Mouse (Mus musculus) adrenal gland, postnatal 14 days (tissue): Measurements from ENCODE around the gene Pitpnc1. TPM values are rescaled to one million over a fixed set of nuclear protein-coding genes. Genes with fewer than 3 reads are reported as not detected.

Source experiments
- total RNA-seq: library from RNA; stranded (reverse); gene quantifications from 2 replicates; pipeline ENCODE4 v1.2.3, GENCODE M21; 2021

The Pitpnc1 gene
- total RNA-seq, 1 experiment from 2014 or later, result 34.1 TPM

Other genes starting within 250 kb of the Pitpnc1 start
- 87.1 and 95.0 TPM in 2 replicates for gene Psmd12, start 8.8 kb upstream of the Pitpnc1 start, total RNA-seq
- 30.1 and 30.3 TPM in 2 replicates for gene Helz, start 77.2 kb upstream of the Pitpnc1 start, total RNA-seq
- gene Cacng1, start 245.8 kb upstream of the Pitpnc1 start, total RNA-seq, result 0.26 TPM in 1 of 2 replicates, not detected in the other